Mouse (Mus musculus): ENCODE data around the gene Spem1. TPM values are rescaled to one million over a fixed set of nuclear protein-coding genes. Genes with fewer than 3 reads are reported as not detected.
"Not testable (repeated sequence)": the region's sequence is repeated elsewhere in the genome, so short reads cannot be mapped to it uniquely, and the experiment has no call there.

Gene Spem1
- under 1 TPM; 0.34 to 0.54 TPM for total RNA-seq (2021)
- long read RNA-seq: 0 reads

DNA sequence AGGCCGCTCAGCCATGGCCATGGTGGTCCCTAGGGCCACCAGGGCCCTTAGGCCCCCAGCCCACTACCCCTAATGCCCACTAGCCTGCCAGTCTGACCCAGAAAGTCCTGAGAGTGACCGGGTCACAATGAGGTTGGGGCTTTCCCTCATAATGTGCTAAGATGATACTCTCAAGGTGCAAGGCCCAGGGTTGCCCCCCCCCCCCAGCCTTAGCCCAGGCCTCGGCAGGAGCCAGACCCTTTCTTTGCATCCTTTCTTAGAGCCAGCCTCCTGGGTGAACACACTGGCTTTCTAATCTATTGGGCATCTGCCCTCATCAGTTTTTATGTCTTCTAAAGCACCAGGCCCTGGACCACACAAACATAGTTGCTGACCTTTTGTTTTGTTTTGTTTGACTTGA is at the start of gene Spem1:
Gene Spem1 (minus strand): TSS at position 101 of the 400 bp plus-strand sequence.
- DNase-seq (ENCODE audit: low spot score in 2 of 2): no peak

GRCm38 (mm10) chr11:69870289-69871069 is 48.5 kb upstream of the Spem1 start:
- DNase-seq (ENCODE audit: low spot score in 2 of 2): no peak

DNA sequence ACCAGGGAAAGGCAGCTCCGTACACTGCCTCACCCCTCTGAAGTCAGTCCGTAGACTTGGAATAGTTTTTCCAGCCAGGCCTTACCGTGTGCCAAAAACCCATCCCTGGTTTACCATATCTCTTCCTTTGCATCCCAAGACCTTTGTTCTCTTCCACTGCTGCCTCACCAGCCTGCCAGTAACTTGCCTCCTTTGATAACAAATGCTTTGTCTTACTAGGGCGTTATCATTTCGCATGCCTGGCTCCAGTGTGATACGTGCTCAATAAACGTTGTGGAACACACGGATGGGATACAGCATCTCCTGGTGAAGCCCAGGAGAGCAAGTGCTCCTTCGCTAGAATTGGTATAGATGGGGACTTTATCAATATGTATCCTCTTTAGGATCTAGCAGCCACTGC is 45.4 kb upstream of the Spem1 start:
- no peak for DNase-seq (ENCODE audit: low spot score in 2 of 2)

DNA sequence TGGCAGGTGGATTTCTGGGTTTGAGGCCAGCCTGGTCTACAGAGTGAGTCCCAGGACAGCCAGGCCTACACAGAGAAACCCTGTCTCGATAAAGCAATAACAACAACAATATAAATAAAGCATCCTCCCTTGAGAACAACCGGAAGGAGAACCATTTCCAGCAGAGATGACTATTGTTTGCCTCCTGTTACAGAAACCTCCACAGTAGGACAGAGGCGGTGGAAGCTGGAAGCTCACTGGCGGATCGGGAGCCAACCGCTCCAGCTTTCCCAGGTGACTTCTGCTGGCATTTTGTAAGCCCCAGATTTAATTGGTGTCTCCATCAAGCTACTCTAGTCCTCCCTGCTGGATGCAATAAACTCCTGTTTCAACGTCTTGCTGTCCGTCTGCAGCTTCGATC is 43.6 kb upstream of the Spem1 start:
- no peak for DNase-seq (ENCODE audit: low spot score in 2 of 2)

- DNase-seq (ENCODE audit: low spot score in 2 of 2): no peak
Measured at GRCm38 (mm10) chr11:69864138-69864860, 42.3 kb upstream of the Spem1 start.

DNA sequence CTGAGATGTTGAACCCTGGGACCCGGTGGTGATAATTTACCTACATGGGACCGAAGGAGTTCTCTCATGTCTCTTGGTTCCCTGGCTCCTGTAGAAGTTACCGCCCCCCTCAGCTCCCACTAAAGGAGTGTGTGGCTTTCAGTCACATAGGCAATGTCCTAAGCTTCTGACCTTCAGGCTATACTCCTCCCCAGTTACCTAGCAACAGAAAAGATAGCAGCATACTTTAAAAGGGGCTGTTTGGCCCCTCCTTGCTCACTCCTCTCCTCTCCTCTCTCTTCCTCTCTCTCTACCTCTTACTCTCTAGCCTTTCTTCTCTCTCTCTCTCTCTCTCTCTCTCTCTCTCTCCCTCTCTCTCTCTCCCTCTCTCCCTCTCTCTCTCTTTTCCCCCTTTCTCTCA is 41.7 kb upstream of the Spem1 start:
- not testable (repeated sequence) for DNase-seq (ENCODE audit: low spot score in 2 of 2)

DNA sequence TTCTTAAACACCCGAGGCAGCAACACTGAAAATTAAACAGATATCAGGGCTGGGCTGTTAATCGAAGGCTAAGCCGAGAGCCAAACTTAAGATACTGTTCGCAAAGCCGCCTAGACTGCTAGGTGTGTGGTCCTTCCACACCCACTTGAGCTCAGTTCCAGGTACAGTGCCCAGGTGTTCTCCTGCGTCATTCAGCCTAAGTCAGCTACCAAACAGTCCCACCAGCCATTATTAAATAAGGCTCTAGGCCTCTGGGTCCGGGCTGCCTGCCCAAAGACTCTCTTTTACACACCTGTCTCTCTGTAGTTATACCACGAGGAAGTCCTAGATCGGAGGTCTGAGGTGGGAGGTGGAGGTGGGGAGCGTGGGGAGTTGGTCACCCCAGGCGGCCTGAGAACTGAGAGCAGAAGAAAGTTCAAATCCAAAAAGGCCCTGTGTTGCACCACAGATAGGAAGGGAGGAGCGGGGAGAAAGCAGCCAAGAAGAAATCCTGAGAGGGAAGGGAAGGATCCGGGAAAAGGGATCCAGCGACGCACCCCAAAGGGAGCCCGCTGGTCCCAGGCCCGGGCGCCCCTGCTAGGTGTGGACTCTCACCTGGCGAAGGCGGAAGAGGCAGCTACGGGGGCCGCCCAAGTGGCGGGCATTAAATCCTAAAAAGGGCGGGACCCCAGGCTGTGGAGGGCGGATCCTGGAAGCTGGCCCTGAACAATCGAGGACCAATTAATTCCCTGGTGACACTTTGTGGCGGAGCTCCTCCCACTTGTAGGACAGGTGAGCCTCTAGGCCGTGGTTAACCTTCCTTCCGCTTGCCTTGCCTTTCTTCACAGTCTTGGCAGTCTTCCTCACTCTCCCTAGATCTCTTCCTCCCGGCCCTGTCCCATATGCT is 36.4 kb upstream of the Spem1 start, which contains the start of gene Tnk1:
Gene Tnk1 (minus strand): TSS at position 618 of the 886 bp plus-strand sequence.
- DNase-seq (ENCODE audit: low spot score in 2 of 2): no peak

GRCm38 (mm10) chr11:69855347-69855746 is 33.4 kb upstream of the Spem1 start:
- DNase-seq (ENCODE audit: low spot score in 2 of 2): no peak

- DNase-seq (ENCODE audit: low spot score in 2 of 2): no peak
Measured at GRCm38 (mm10) chr11:69854680-69855079, 32.7 kb upstream of the Spem1 start.

- DNase-seq (ENCODE audit: low spot score in 2 of 2): no peak
Measured at GRCm38 (mm10) chr11:69853994-69854393, 32.0 kb upstream of the Spem1 start.

DNA sequence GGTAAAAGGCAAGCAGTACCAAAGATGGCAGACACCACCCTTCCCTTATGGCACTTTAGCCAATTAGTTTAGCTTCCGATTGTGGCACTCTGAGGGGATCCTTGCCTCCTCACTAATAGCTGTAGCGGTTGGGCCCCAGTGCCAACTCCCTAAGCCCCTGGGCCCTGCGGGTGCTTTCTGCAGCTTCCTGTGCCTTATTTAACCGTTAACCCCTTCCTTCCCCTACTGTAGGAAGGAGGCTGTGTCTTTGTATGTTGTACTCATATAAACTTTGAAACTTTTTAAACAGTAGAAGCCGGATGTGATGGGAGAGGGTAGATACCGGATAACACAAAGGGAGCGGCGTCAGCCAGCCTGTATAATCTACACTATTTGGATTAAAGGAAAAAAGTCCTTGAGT is 28.8 kb upstream of the Spem1 start:
- DNase-seq (ENCODE audit: low spot score in 2 of 2): no peak

DNA sequence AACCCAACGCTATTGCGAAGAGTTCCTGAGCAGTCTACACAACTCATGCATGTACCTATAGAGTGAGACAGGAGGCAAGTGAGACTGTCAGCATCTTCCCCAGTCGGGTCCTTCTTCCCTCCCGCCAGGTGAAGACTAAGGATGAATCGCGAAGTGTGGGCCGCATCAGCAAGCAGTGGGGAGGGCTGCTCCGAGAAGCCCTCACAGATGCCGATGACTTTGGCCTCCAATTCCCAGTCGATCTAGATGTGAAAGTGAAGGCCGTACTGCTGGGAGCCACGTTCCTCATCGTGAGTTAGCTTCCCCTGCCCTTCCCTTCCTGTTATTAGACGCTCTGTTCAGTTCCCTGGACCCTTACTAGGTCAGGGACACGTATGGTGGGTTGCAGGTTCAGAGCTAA is 27.9 kb upstream of the Spem1 start:
- DNase-seq (ENCODE audit: low spot score in 2 of 2): no peak

DNA sequence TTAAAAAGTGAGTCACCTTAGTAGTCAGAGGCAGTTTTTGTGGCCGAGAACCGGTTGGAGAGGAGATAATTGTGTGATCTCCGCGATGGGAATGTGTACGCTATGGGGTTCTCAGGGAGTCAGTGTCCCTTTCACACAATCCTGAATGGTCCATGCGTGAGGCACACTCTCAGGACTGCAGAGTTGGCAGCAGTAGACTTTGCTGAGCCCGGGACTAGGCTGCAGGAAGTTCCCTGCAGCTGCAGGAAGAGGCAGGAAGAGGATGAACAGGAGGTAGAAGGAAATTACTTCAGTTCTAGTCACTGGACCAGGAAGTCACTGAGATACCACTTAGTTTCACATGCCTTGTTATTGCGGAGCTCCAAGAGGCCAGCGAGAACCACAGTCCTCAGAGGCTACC is 27.1 kb upstream of the Spem1 start:
- no peak for DNase-seq (ENCODE audit: low spot score in 2 of 2)

DNA sequence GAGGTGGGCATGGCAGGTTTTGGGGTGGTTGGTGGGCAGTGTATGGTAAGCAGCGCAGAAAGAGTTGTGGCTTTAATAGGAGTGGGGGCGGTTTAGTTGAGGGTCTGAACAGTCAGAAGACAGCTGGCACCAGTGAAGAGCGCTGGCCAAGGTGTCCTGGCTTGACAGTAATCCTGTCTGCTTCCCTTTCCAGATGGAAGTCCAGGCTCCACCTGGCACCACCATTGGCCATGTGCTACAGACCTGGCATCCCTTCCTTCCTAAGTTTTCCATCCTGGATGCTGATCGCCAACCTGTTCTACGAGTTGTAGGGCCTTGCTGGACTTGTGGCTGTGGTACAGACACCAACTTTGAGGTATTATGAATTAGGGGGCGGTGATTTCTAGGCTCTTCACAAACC is 26.0 kb upstream of the Spem1 start:
- DNase-seq (ENCODE audit: low spot score in 2 of 2): no peak

- DNase-seq (ENCODE audit: low spot score in 2 of 2): peak in 1 of 2 experiments; percentile 37
Measured at GRCm38 (mm10) chr11:69846738-69847688, 25.0 kb upstream of the Spem1 start.

- DNase-seq (ENCODE audit: low spot score in 2 of 2): peak; percentile 89 to 95
Measured at GRCm38 (mm10) chr11:69846198-69846680, 24.3 kb upstream of the Spem1 start, which contains the start of gene Plscr3. Gene Plscr3 (plus strand): TSS chr11:69846376.

GRCm38 (mm10) chr11:69838714-69839104 is 16.7 kb upstream of the Spem1 start:
- no peak for DNase-seq (ENCODE audit: low spot score in 2 of 2)

- peak; percentile 95 to 97 for DNase-seq (ENCODE audit: low spot score in 2 of 2)
Measured at GRCm38 (mm10) chr11:69837952-69838713, 16.2 kb upstream of the Spem1 start, which contains the start of gene Tmem256. Gene Tmem256 (plus strand): TSS chr11:69838514.

DNA sequence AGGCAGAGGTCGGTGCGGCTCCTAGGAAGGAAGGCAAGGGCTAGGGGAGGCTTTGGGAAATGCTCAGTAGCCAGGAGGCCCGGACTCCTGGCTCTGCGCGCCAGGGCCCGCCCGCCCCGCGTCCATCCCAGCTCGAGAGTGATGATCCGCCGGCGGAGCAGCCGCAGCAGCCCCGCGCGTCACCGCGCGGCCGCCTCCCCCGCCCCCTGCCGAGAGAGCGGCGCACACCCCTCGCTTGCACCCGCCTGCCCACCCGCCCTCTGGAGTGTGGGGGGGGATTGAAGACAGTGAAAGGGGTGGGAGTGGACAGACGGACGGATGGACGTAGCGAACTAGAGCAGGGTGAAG is 15.6 kb upstream of the Spem1 start, which contains the start of gene Nlgn2:
Gene Nlgn2 (minus strand): TSS at position 181 of the 348 bp plus-strand sequence.
- no peak for DNase-seq (ENCODE audit: low spot score in 2 of 2)

All from layer of hippocampus, postnatal 10 days (tissue).